Mouse (Mus musculus) lung, postnatal 0 days (tissue): ENCODE data around the gene Ccdc88b.

Experiments used
- CTCF ChIP-seq: IDR thresholded peaks from 2 replicates; pipeline ENCODE4 v1.5.1; 2016; ENCODE audit warnings: antibody characterized with exemption, mild to moderate bottlenecking
- EP300 ChIP-seq: IDR thresholded peaks from 2 replicates; pipeline ENCODE4 v1.6.1; 2016; ENCODE audit warnings: antibody characterized with exemption, mild to moderate bottlenecking, control low read depth

- TF ChIP-seq CTCF (peak; percentile 78), EP300 (no peak)
Measured at GRCm38 (mm10) chr19:6871574-6872271, 13.7 kb upstream of the Ccdc88b start.
